In genomic region chr7:112763513-112763912, GRCm38 (mm10) we compare ENCODE assay signal across 8 mouse cellular contexts.
DNase-seq lines count a peak whose midpoint lies in the region; ATAC-seq lines count a peak whose summit lies in the region.

No protein-coding gene starts in this region.

- H3K27me3 ChIP-seq in forebrain, embryonic 14.5 days (replicated peaks; ENCODE audit: control insufficient read depth, insufficient read depth, low read length): no peaks in the 10 kb centered on the region
- H3K27me3 ChIP-seq in hindbrain, embryonic 16.5 days (replicated peaks; ENCODE audit: control insufficient read depth, insufficient read depth, low read length): no peaks in the 10 kb centered on the region

- H3K4me1 ChIP-seq in forebrain, embryonic 14.5 days (ENCODE audit: control insufficient read depth, insufficient read depth, low read length): peaks cover 42% of the 10 kb centered on the region
- peaks cover 34% of the 10 kb centered on the region for H3K4me1 ChIP-seq in hindbrain, embryonic 16.5 days (ENCODE audit: control insufficient read depth, insufficient read depth, low read depth, low read length)

- DNase-seq in Muller cell, postnatal 12 days (ENCODE audit: inconsistent ontology term): peak; percentile 88
- peak; percentile 28 for DNase-seq in adipocyte (ENCODE audit: low spot score)
- no peak for DNase-seq in forebrain, embryonic 14.5 days (ENCODE audit: low spot score)
- DNase-seq in urinary bladder, adult 2 months (ENCODE audit: low spot score): no peak
- no peak for DNase-seq in layer of hippocampus, adult 11-12 months (ENCODE audit: low spot score)

- H3K4me3 ChIP-seq in forebrain, embryonic 14.5 days (ENCODE audit: low read depth, low read length): no peak overlapping the region
- no peak overlapping the region for H3K4me3 ChIP-seq in hindbrain, embryonic 16.5 days (ENCODE audit: low read length)

- peaks cover 4% of the 10 kb centered on the region; the same call in 1 of the 2 replicates for H3K36me3 ChIP-seq in forebrain, embryonic 14.5 days (ENCODE audit: control insufficient read depth, insufficient read depth, low read length)
- no peaks in the 10 kb centered on the region for H3K36me3 ChIP-seq in hindbrain, embryonic 16.5 days (ENCODE audit: control insufficient read depth, insufficient read depth, low read length)

- no peak for ATAC-seq in forebrain, embryonic 14.5 days
- 0 out of 2 replicates have a peak, but pooled peaks have one; percentile 12 for ATAC-seq in hindbrain, embryonic 16.5 days
- ATAC-seq in activated CD4-positive, CD25-positive, alpha-beta regulatory T cell, adult 4 months: no peak
- ATAC-seq in CD4-positive, CD25-positive, alpha-beta regulatory T cell, adult 4 months: no peak

- H3K9ac ChIP-seq in forebrain, embryonic 14.5 days (ENCODE audit: low read length): no peak overlapping the region
- H3K9ac ChIP-seq in hindbrain, embryonic 16.5 days (ENCODE audit: low read depth, low read length): no peak overlapping the region

- 71% methylated on average over 3 of the region's 3 CpGs for WGBS in forebrain, embryonic 14.5 days
- WGBS in hindbrain, embryonic 16.5 days: 60% methylated on average over 3 of the region's 3 CpGs

- peak overlapping the region; percentile 36 for H3K27ac ChIP-seq in forebrain, embryonic 14.5 days (ENCODE audit: low read depth, low read length)
- 0 out of 2 replicates have a peak overlapping the region, but pooled peaks have one; percentile 18 for H3K27ac ChIP-seq in hindbrain, embryonic 16.5 days (ENCODE audit: low read depth, low read length)

- no peak overlapping the region for H3K4me2 ChIP-seq in forebrain, embryonic 14.5 days (ENCODE audit: low read length)
- no peak overlapping the region for H3K4me2 ChIP-seq in hindbrain, embryonic 16.5 days (ENCODE audit: low read length)

- no peaks in the 10 kb centered on the region for H3K9me3 ChIP-seq in forebrain, embryonic 14.5 days (replicated peaks; ENCODE audit: control insufficient read depth, low read length)
- H3K9me3 ChIP-seq in hindbrain, embryonic 16.5 days (ENCODE audit: control insufficient read depth, low read length): no peaks in the 10 kb centered on the region

Comparison
In these comparisons a context has a peak if more than half of its experiments do, and no peak if none do; other contexts are left out.
1. DNase-seq: peak in Muller cell, postnatal 12 days (single experiment) and adipocyte (single experiment); none in forebrain, embryonic 14.5 days (single experiment), urinary bladder, adult 2 months (single experiment) and layer of hippocampus, adult 11-12 months (single experiment).